Comparison of ENCODE assay signal across 30 mouse cellular contexts in the genomic region with DNA sequence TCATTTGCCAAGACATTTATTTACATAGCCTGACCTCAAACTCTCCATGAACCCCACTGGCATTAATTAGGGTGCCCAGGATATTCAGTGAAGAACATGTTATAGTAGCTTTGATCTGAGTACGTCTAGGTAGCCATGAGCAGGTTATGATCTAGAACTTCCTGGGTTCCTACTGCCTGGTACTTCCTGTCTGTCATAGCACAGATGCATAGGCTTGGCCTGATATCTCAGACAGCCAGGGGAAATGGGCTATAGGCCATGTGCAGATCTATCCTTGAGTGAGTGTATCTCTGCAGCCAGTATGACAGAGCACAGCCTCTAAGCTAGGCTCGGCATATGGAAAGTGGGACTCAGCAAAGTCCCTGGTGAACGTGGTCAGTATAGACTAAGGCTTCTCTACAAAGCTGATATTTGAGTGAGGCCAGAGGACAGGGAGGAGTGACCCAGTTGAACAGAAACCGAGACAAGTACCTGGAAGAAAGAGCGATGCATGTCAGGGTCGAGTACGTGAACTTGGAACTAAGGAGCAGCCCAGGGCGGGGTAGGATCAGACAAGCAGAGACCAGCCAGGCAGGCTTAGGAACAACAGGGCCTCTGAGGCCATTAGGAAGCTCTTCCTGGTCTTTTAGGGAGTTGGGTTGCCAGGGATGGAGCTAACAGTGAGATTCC. TPM values are rescaled to one million over a fixed set of nuclear protein-coding genes. Genes with fewer than 3 reads are reported as not detected.
DNase-seq lines count a peak whose midpoint lies in the region; TF ChIP-seq lines count a peak whose summit lies in the region.
"Had no signal": no experiment of that assay in that cellular context is flagged by ENCODE, and none has a peak within 500 bp of the region (broad histone marks: within the 10 kb centered on the region; RNA-seq: fewer than 3 reads in every experiment).

No protein-coding gene starts in this region.

- H3K4me3 ChIP-seq in testis, adult 2 months (ENCODE audit: control insufficient read depth, low read depth, low read length): no peak overlapping the region
- no peak overlapping the region for H3K4me3 ChIP-seq in brown adipose tissue, adult 24 weeks (ENCODE audit: insufficient read depth, low read depth, low read length)
- no peak overlapping the region for H3K4me3 ChIP-seq in small intestine, adult 2 months (ENCODE audit: low read depth, low read length)
- H3K4me3 ChIP-seq: embryonic facial prominence, embryonic 12.5 days; forebrain, embryonic 10.5 days; forebrain, embryonic 15.5 days; hindbrain, embryonic 13.5 days; midbrain, embryonic 13.5 days; stomach, embryonic 15.5 days had no signal

- peak overlapping the region; percentile 9; the same call in 1 of the 2 replicates for H3K27ac ChIP-seq in testis, adult 2 months (ENCODE audit: control insufficient read depth, insufficient read depth, low read depth, low read length)
- peak overlapping the region; percentile 90 for H3K27ac ChIP-seq in brown adipose tissue, adult 24 weeks (replicated peaks; ENCODE audit: low read depth, low read length)
- H3K27ac ChIP-seq in small intestine, adult 2 months (ENCODE audit: insufficient read depth, low read depth, low read length): peak overlapping the region; percentile 81
- H3K27ac ChIP-seq: embryonic facial prominence, embryonic 12.5 days; forebrain, embryonic 10.5 days; forebrain, embryonic 15.5 days; hindbrain, embryonic 13.5 days; kidney, postnatal 0 days; liver, embryonic 14.5 days; macrophage; midbrain, embryonic 13.5 days; stomach, embryonic 15.5 days had no signal

- H3K36me3 ChIP-seq in testis, adult 2 months (ENCODE audit: control insufficient read depth, insufficient read depth, low read length): no peaks in the 10 kb centered on the region
- H3K36me3 ChIP-seq in small intestine, adult 2 months (ENCODE audit: control insufficient read depth, insufficient read depth, low read length): peaks cover 20% of the 10 kb centered on the region
- H3K36me3 ChIP-seq: embryonic facial prominence, embryonic 12.5 days; forebrain, embryonic 10.5 days; forebrain, embryonic 15.5 days; hindbrain, embryonic 13.5 days; midbrain, embryonic 13.5 days; stomach, embryonic 15.5 days had no signal

- TF ChIP-seq POLR2A in testis, adult 2 months (IDR thresholded peaks at IDR 0.05; ENCODE audit: control insufficient read depth, low read depth, low read length): no peak
- TF ChIP-seq POLR2A in small intestine, adult 2 months (IDR thresholded peaks at IDR 0.05; ENCODE audit: low read depth, low read length): no peak

- TF ChIP-seq CTCF in testis, adult 2 months (IDR thresholded peaks at IDR 0.05; ENCODE audit: control insufficient read depth, insufficient read depth, insufficient replicate concordance, low read depth, low read length): no peak
- no peak for TF ChIP-seq CTCF in small intestine, adult 2 months (IDR thresholded peaks at IDR 0.05; ENCODE audit: extremely low read depth, insufficient read length, insufficient replicate concordance, low read depth, low read length)

- no peaks in the 10 kb centered on the region for H3K27me3 ChIP-seq in testis, adult 2 months (ENCODE audit: control insufficient read depth, insufficient read depth, low read length)
- H3K27me3 ChIP-seq in small intestine, adult 2 months (ENCODE audit: control insufficient read depth, insufficient read depth, low read length): no peaks in the 10 kb centered on the region
- H3K27me3 ChIP-seq: embryonic facial prominence, embryonic 12.5 days; forebrain, embryonic 15.5 days; hindbrain, embryonic 13.5 days; midbrain, embryonic 13.5 days; stomach, embryonic 15.5 days had no signal

- 39% methylated on average over 8 of the region's 8 CpGs for WGBS in small intestine, adult 2 months

- peaks cover 2% of the 10 kb centered on the region; the same call in 1 of the 2 replicates for H3K4me1 ChIP-seq in testis, adult 2 months (ENCODE audit: control insufficient read depth, insufficient read depth, low read length)
- peaks cover 31% of the 10 kb centered on the region for H3K4me1 ChIP-seq in brown adipose tissue, adult 24 weeks (ENCODE audit: control insufficient read depth, insufficient read depth, insufficient read length, low read length)
- peaks cover 34% of the 10 kb centered on the region for H3K4me1 ChIP-seq in small intestine, adult 2 months (ENCODE audit: control insufficient read depth, insufficient read depth, insufficient read length, low read length)
- H3K4me1 ChIP-seq: embryonic facial prominence, embryonic 12.5 days; forebrain, embryonic 15.5 days; hindbrain, embryonic 13.5 days; midbrain, embryonic 13.5 days; stomach, embryonic 15.5 days had no signal

- intact Hi-C loops in left cerebral cortex, postnatal 14 days (cut with DNase I): no loop called here

- peak; percentile 49 to 60 for DNase-seq in kidney, adult 8-10 months
- DNase-seq in kidney, adult 18-20 months: no peak
- DNase-seq in testis, postnatal 14 days (ENCODE audit: low spot score): no peak
- DNase-seq in left cerebral cortex, postnatal 14 days (ENCODE audit: low spot score in 2 of 2): no peak
- DNase-seq in Muller cell, postnatal 12 days (ENCODE audit: inconsistent ontology term): no peak
- DNase-seq: adrenal gland, adult 8-10 months; cerebellum, adult 11 months; cerebellum, adult 9-11 months; embryo, embryonic 11 days; gastrocnemius, postnatal 36 days; heart, adult 18-20 months; heart, postnatal 36 days; left cerebral cortex, postnatal 4 days; lung, adult 2 months; lung, postnatal 10 days; retina, postnatal 1 day; right cerebral cortex, postnatal 14 days had no signal

RNA-seq across cellular contexts. Expression of gene Chdh, which starts 9.1 kb away (rescaled TPM):
- 11.7 and 13.4 TPM in 2 replicates for polyA plus RNA-seq in testis, adult 2 months (2012; rRNA removed)
- polyA plus RNA-seq in brown adipose tissue, adult 24 weeks (2012; ENCODE audit: insufficient read depth, insufficient read length, missing spikeins): 26.0 and 28.5 TPM in 2 replicates
- polyA plus RNA-seq in small intestine, adult 2 months (2012; rRNA removed): 41.7 and 92.0 TPM in 2 replicates
- total RNA-seq in left cerebral cortex, postnatal 14 days (2021): under 1 TPM; 0.24 to 0.25 TPM
- polyA plus RNA-seq: forebrain, embryonic 10.5 days had no signal

RNA-seq across cellular contexts. Expression of gene Il17rb, which starts 9.2 kb away (rescaled TPM):
- 2.2 and 2.5 TPM in 2 replicates for polyA plus RNA-seq in testis, adult 2 months (2012; rRNA removed)
- 1.1 and 1.8 TPM in 2 replicates for polyA plus RNA-seq in brown adipose tissue, adult 24 weeks (2012; ENCODE audit: insufficient read depth, insufficient read length, missing spikeins)
- polyA plus RNA-seq in small intestine, adult 2 months (2012; rRNA removed): 1.2 and 3.0 TPM in 2 replicates
- total RNA-seq in left cerebral cortex, postnatal 14 days (2021): under 1 TPM; 0.40 TPM
- total RNA-seq: gastrocnemius, postnatal 36 days; heart, postnatal 36 days; megakaryocyte-erythroid progenitor cell, adult 5-6 weeks had no signal
- polyA plus RNA-seq: macrophage had no signal

RNA-seq across cellular contexts. Expression of gene Actr8, which starts 39.8 kb away (rescaled TPM):
- 24.1 and 25.5 TPM in 2 replicates for polyA plus RNA-seq in testis, adult 2 months (2012; rRNA removed)
- 22.8 and 29.2 TPM in 2 replicates for polyA plus RNA-seq in brown adipose tissue, adult 24 weeks (2012; ENCODE audit: insufficient read depth, insufficient read length, missing spikeins)
- 3.4 and 6.3 TPM in 2 replicates for polyA plus RNA-seq in small intestine, adult 2 months (2012; rRNA removed)
- 10 to 100 TPM; 68.4 to 77.1 TPM for total RNA-seq in left cerebral cortex, postnatal 14 days (2021)

RNA-seq across cellular contexts. Expression of gene Selenok, which starts 49.8 kb away (rescaled TPM):
- polyA plus RNA-seq in testis, adult 2 months (2012; rRNA removed): 67.0 and 94.4 TPM in 2 replicates
- 242 and 250 TPM in 2 replicates for polyA plus RNA-seq in brown adipose tissue, adult 24 weeks (2012; ENCODE audit: insufficient read depth, insufficient read length, missing spikeins)
- polyA plus RNA-seq in small intestine, adult 2 months (2012; rRNA removed): 6.0 and 14.3 TPM in 2 replicates
- 100 to 1,000 TPM; 148 to 157 TPM for total RNA-seq in left cerebral cortex, postnatal 14 days (2021)

Comparison
In these comparisons a context has a peak if more than half of its experiments do, and no peak if none do; other contexts are left out.
1. DNase-seq: peak in kidney, adult 8-10 months (2 of 2); none in kidney, adult 18-20 months (single experiment), testis, postnatal 14 days (single experiment), left cerebral cortex, postnatal 14 days (0 of 2) and Muller cell, postnatal 12 days (single experiment).
2. H3K27ac ChIP-seq: peak in every context shown above with its lines; median percentile 90 in brown adipose tissue, adult 24 weeks; 81 in small intestine, adult 2 months; 9 in testis, adult 2 months.